Mouse (Mus musculus): ENCODE data around the gene Gm42372.

GRCm38 (mm10) chr7:16959539-16960187 lies 23.2 kb upstream of the Gm42372 start, which contains the start of gene Pnmal1:
- no peak for TF ChIP-seq CTCF (IDR thresholded peaks at IDR 0.05; ENCODE audit: extremely low read depth, insufficient read depth, insufficient read length, insufficient replicate concordance)
- no peak for TF ChIP-seq POLR2A (IDR thresholded peaks at IDR 0.05; ENCODE audit: low read depth, low read length)

Data from spleen, adult 2 months (tissue).